Mouse (Mus musculus) thymus, postnatal 36 days (tissue): Measurements from ENCODE around the gene Olfr994.

Experiments used
- DNase-seq, 2 experiments: peaks; one replicate each; pipeline ENCODE4 v3.0.0; 2022; ENCODE audit warnings: mixed read lengths in 2 of 2

Olfr994 gene

GRCm38 (mm10) chr2:85436351-85436750, at the start of gene Olfr994:
Gene Olfr994, minus strand, starts transcription at chr2:85436451.
- no peak for DNase-seq

DNA sequence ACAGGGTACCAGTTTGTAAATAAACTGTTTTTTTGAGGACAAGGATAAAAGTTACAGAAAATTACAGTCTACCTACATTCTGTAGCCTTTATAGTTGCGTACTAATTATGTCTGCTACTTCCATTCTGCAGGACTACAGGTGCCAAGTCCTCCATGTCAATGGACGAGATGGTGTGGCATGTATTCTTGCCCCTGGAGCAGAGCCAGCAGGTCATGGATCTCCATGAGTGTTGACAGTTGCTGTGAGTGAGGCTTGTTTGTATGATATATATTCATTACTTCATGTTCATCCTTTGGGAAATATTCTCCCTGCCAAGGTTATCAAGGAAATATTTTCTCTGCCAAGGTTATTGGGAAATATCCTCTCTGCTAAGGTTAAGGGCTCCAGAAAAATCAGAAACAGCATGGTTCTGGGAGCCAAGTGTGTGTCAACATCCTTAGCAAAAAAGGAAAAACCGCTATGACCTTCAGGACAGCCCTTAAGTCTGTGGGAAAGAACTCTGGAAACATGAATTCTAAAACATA, 30.6 kb upstream of the Olfr994 start:
- DNase-seq = no peak

GRCm38 (mm10) chr2:85443539-85443938, 7.3 kb upstream of the Olfr994 start, which contains the start of gene Olfr995:
Gene Olfr995, minus strand, starts transcription at chr2:85443639.
- no peak for DNase-seq

- no peak for DNase-seq
Observed at GRCm38 (mm10) chr2:85442546-85442945, 6.3 kb upstream of the Olfr994 start.

- no peak for DNase-seq
Observed at GRCm38 (mm10) chr2:85425893-85426292, 10.4 kb downstream of the Olfr994 start.

DNA sequence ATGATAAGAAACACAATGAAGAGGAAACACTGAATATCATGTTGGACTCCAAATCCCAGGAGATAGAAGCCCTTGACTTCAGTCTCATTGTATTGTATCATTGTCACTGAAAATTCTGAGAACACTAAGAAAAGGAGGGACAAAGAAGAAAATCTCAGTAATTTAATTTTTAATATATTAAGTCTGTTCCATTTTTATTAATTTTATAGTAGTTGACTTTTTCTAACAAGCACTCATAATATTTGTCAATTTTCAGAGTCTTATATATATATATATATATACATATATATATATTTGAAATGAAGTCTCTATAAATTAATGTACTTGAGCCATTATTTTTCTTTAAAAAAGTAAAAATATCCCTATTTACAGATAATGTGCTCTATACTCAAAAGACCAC, 21.5 kb downstream of the Olfr994 start, which contains the start of gene Olfr993:
Olfr993 (minus strand) TSS at position 101 of the 400 bp plus-strand sequence.
- no peak for DNase-seq

DNA sequence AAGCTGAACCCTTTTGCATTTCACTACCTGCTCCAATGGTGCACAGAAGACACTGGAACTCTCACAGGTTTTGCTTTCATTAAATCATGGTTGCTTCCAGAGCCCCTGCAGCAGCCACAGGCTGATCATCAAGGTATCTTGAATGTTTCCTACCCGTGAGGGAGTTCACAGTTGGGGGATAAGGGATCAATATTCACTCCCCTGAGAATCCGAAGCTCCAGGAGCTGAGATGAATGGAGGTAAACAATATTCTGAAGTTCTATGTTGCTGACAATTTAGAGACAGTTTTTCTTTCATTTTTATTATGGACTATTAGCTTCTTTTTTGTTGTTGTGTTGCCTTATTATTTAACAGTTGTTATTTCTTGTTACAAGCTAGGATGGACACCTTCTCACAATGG, 26.9 kb downstream of the Olfr994 start, which contains the start of gene Olfr992:
Olfr992 (minus strand) TSS at position 101 of the 400 bp plus-strand sequence.
- no peak for DNase-seq
